Mouse (Mus musculus) myocyte (in vitro differentiated cells): ENCODE measurements around the gene Gm9903. TPM values are rescaled to one million over a fixed set of nuclear protein-coding genes. Genes with fewer than 3 reads are reported as not detected.

Experiments
- H3K27me3 ChIP-seq: one replicate; pipeline ENCODE4 v1.6.1; 2011; ENCODE audit not compliant: control insufficient read depth, insufficient read depth, insufficient read length
- H3K36me3 ChIP-seq: one replicate; pipeline ENCODE4 v1.6.1; 2011; ENCODE audit not compliant: control insufficient read depth, insufficient read depth
- H3K4me2 ChIP-seq: one replicate; pipeline ENCODE4 v1.6.1; 2011; ENCODE audit warnings: low read depth, control low read depth
- H3K4me3 ChIP-seq: one replicate; pipeline ENCODE4 v1.5.1; 2011; ENCODE audit warnings: mild to moderate bottlenecking, control low read depth, moderate library complexity
- H3K79me2 ChIP-seq: one replicate; pipeline ENCODE4 v1.6.1; 2011; ENCODE audit not compliant: control insufficient read depth, insufficient read depth
- H3ac ChIP-seq: one replicate; pipeline ENCODE4 v1.6.1; 2011; ENCODE audit not compliant: control insufficient read depth, insufficient read length
- CEBPB ChIP-seq: IDR thresholded peaks from 2 replicates; pipeline ENCODE4 v1.6.1; 2011; ENCODE audit warnings: mild to moderate bottlenecking, moderate library complexity; ENCODE audit not compliant: poor library complexity, insufficient read depth, severe bottlenecking
- E2F4 ChIP-seq: IDR thresholded peaks from one replicate; pipeline ENCODE4 v1.6.1; 2011; ENCODE audit warnings: mild to moderate bottlenecking, control low read depth, moderate library complexity; ENCODE audit not compliant: insufficient read depth
- MAX ChIP-seq: IDR thresholded peaks from one replicate; pipeline ENCODE4 v1.6.1; 2011; ENCODE audit warnings: low read depth, mild to moderate bottlenecking, control low read depth
- MYOD1 ChIP-seq, 3 experiments: IDR thresholded peaks; one replicate each; pipeline ENCODE4 v1.6.1; 2011; ENCODE audit warnings: control low read depth in 2 of 3, low read depth in 2 of 3, mild to moderate bottlenecking in 2 of 3, moderate library complexity in 1 of 3; ENCODE audit not compliant: insufficient read length in 2 of 3, control insufficient read depth in 1 of 3
- MYOG ChIP-seq, 3 experiments: IDR thresholded peaks; one replicate each; pipeline ENCODE4 v1.6.1; 2011; ENCODE audit warnings: control low read depth in 2 of 3, low read depth in 2 of 3, mild to moderate bottlenecking in 2 of 3; ENCODE audit not compliant: insufficient read length in 2 of 3, control insufficient read depth in 1 of 3, insufficient read depth in 1 of 3
- POLR2A ChIP-seq: IDR thresholded peaks from one replicate; pipeline ENCODE4 v1.6.1; 2011; ENCODE audit warnings: low read depth, mild to moderate bottlenecking, control low read depth, moderate library complexity; ENCODE audit not compliant: insufficient read length
- POLR2AphosphoS2 ChIP-seq: IDR thresholded peaks from one replicate; pipeline ENCODE4 v1.6.1; 2011; ENCODE audit warnings: low read depth, control low read depth; ENCODE audit not compliant: insufficient read length
- REST ChIP-seq: IDR thresholded peaks from one replicate; pipeline ENCODE4 v1.6.1; 2011; ENCODE audit warnings: mild to moderate bottlenecking, control low read depth, moderate library complexity; ENCODE audit not compliant: insufficient read depth, insufficient read length
- SRF ChIP-seq: IDR thresholded peaks from one replicate; pipeline ENCODE4 v1.6.1; 2011; ENCODE audit warnings: low read depth; ENCODE audit not compliant: control insufficient read depth, insufficient read length
- TCF12 ChIP-seq: IDR thresholded peaks from one replicate; pipeline ENCODE4 v1.6.1; 2011; ENCODE audit warnings: mild to moderate bottlenecking, control low read depth; ENCODE audit not compliant: poor library complexity, insufficient read depth, severe bottlenecking
- TCF3 ChIP-seq: IDR thresholded peaks from one replicate; pipeline ENCODE4 v1.6.1; 2011; ENCODE audit warnings: low read depth, control low read depth; ENCODE audit not compliant: insufficient read length
- USF1 ChIP-seq: IDR thresholded peaks from one replicate; pipeline ENCODE4 v1.6.1; 2011; ENCODE audit warnings: low read depth, mild to moderate bottlenecking, control low read depth, moderate library complexity
- polyA plus RNA-seq: library from polyadenylated mRNA; unstranded; fragments of >200 nt; fragmentation: generic; extraction: Trizol; gene quantifications from one replicate; pipeline ENCODE4 v1.2.1, GENCODE M21; 2012; ENCODE audit warnings: missing spikeins

The Gm9903 gene
- polyA plus RNA-seq, 1 experiment = 0.25 TPM

GRCm38 (mm10) chr5:33611795-33612194, 17.9 kb upstream of the Gm9903 start:
- Histone ChIP-seq H3K36me3 (peaks cover 20% of the 10 kb centered on the region), H3K27me3 (no peaks in the 10 kb centered on the region), H3K4me2 (no peak overlapping the region), H3ac (no peak overlapping the region), H3K4me3 (no peak overlapping the region), H3K79me2 (peaks cover 2% of the 10 kb centered on the region)
- TF ChIP-seq MYOG (IDR thresholded peaks at IDR 0.05; ENCODE audit: control insufficient read depth in 1 of 3, insufficient read depth in 1 of 3, insufficient read length in 2 of 3, low read depth in 2 of 3) (no peak), CEBPB (no peak), MYOD1 (IDR thresholded peaks at IDR 0.05; ENCODE audit: control insufficient read depth in 1 of 3, insufficient read length in 2 of 3, low read depth in 2 of 3) (no peak), E2F4 (no peak), POLR2AphosphoS2 (no peak), TCF12 (no peak), MAX (no peak)

- Histone ChIP-seq H3K27me3 (no peaks in the 10 kb centered on the region), H3K4me2 (no peak overlapping the region), H3K36me3 (peaks cover 15% of the 10 kb centered on the region), H3ac (no peak overlapping the region), H3K79me2 (peaks cover 26% of the 10 kb centered on the region), H3K4me3 (no peak overlapping the region)
- TF ChIP-seq POLR2A = no peak
- no peak for TF ChIP-seq TCF3
- no peak for TF ChIP-seq POLR2AphosphoS2
- no peak for TF ChIP-seq MYOG (IDR thresholded peaks at IDR 0.05; ENCODE audit: control insufficient read depth in 1 of 3, insufficient read depth in 1 of 3, insufficient read length in 2 of 3, low read depth in 2 of 3)
- no peak for TF ChIP-seq TCF12
- TF ChIP-seq MAX = no peak
Observed at GRCm38 (mm10) chr5:33614391-33614790, 15.3 kb upstream of the Gm9903 start.

GRCm38 (mm10) chr5:33622671-33623070, 7.1 kb upstream of the Gm9903 start:
- TF ChIP-seq TCF12 (no peak), MYOD1 (IDR thresholded peaks at IDR 0.05; ENCODE audit: control insufficient read depth in 1 of 3, insufficient read length in 2 of 3, low read depth in 2 of 3) (peak in 1 of 3 experiments; percentile 4)
- no peaks in the 10 kb centered on the region for H3K27me3 ChIP-seq
- H3K4me2 ChIP-seq = no peak overlapping the region
- peaks cover 76% of the 10 kb centered on the region for H3K79me2 ChIP-seq
- no peaks in the 10 kb centered on the region for H3K36me3 ChIP-seq
- H3K4me3 ChIP-seq = no peak overlapping the region
- H3ac ChIP-seq = no peak overlapping the region

DNA sequence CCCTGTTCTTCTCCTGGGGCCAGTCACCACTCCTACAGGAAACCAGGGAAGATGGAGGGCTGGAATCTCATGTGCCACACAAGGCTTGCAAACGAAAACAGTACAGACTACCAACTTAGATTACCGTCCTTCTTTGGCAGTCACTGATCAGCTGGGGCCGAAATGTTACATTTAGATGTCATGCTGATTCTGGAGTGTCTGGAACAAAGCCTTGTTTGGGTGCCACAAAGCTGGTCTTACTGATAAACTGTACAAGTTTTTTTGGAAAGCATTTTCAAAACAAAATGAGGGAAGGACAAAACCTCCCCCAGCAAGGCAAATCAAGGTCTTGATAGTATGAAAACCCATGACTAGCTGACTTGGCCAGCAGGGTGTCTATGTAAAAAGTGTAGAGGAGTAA, 6.0 kb upstream of the Gm9903 start:
- Histone ChIP-seq H3K4me2 (no peak overlapping the region), H3K4me3 (no peak overlapping the region), H3K79me2 (peaks cover 77% of the 10 kb centered on the region), H3K36me3 (no peaks in the 10 kb centered on the region), H3ac (no peak overlapping the region), H3K27me3 (no peaks in the 10 kb centered on the region)
- TF ChIP-seq SRF = no peak
- TF ChIP-seq POLR2A = no peak
- TF ChIP-seq MAX = no peak
- no peak for TF ChIP-seq TCF12
- TF ChIP-seq REST = no peak
- no peak for TF ChIP-seq USF1
- no peak for TF ChIP-seq POLR2AphosphoS2

DNA sequence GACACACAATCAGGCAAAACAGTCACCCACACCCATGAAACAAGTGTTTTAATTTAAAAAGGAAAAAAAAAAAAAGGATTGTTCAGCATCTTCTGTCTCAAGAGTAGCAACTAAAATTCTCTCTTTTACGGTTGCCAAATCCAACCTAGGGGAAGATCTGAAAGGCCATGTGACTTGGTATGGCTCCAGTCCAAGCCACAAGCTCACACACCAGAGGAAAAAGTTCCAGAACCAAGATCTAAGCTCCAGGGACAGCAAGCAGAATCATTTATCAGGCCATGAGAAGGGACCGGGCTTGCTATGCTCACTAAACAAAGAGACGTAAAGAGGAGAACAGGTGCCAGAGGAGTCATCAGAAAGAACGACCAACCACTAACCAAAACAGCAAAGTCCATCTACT, 1.8 kb upstream of the Gm9903 start:
- Histone ChIP-seq H3K36me3 (no peaks in the 10 kb centered on the region), H3ac (no peak overlapping the region)
- TF ChIP-seq MYOG (IDR thresholded peaks at IDR 0.05; ENCODE audit: control insufficient read depth in 1 of 3, insufficient read depth in 1 of 3, insufficient read length in 2 of 3, low read depth in 2 of 3) (no peak), USF1 (peak; percentile 90), CEBPB (no peak), MYOD1 (IDR thresholded peaks at IDR 0.05; ENCODE audit: control insufficient read depth in 1 of 3, insufficient read length in 2 of 3, low read depth in 2 of 3) (no peak)

GRCm38 (mm10) chr5:33628820-33629300, 865 bp upstream of the Gm9903 start:
- Histone ChIP-seq H3K36me3 (no peaks in the 10 kb centered on the region), H3ac (peak overlapping the region; percentile 65), H3K4me2 (peak overlapping the region; percentile 97)

More for the DNA sequence above, 1.8 kb upstream of the Gm9903 start:
- Histone ChIP-seq H3K4me3 (peak overlapping the region; percentile 60), H3K4me2 (peak overlapping the region; percentile 97), H3K79me2 (peaks cover 52% of the 10 kb centered on the region), H3K27me3 (no peaks in the 10 kb centered on the region)

More at GRCm38 (mm10) chr5:33628820-33629300, 865 bp upstream of the Gm9903 start:
- Histone ChIP-seq H3K79me2 (peaks cover 46% of the 10 kb centered on the region), H3K4me3 (peak overlapping the region; percentile 60), H3K27me3 (no peaks in the 10 kb centered on the region)
- TF ChIP-seq USF1 (no peak), MYOD1 (IDR thresholded peaks at IDR 0.05; ENCODE audit: control insufficient read depth in 1 of 3, insufficient read length in 2 of 3, low read depth in 2 of 3) (no peak), TCF12 (no peak), MYOG (IDR thresholded peaks at IDR 0.05; ENCODE audit: control insufficient read depth in 1 of 3, insufficient read depth in 1 of 3, insufficient read length in 2 of 3, low read depth in 2 of 3) (no peak), SRF (no peak), MAX (no peak), POLR2A (no peak), POLR2AphosphoS2 (no peak), REST (no peak), E2F4 (no peak), CEBPB (no peak), TCF3 (no peak)
